Mouse (Mus musculus) cerebellum, adult 8-10 months (tissue): Measurements from ENCODE around the gene 5730480H06Rik.
A peak's percentile ranks its signal among the peaks of the same experiment; 100 is the strongest.

ENCODE experiments used
- DNase-seq: peaks from one replicate; pipeline ENCODE4 v3.0.0; 2022

The 5730480H06Rik gene

DNA sequence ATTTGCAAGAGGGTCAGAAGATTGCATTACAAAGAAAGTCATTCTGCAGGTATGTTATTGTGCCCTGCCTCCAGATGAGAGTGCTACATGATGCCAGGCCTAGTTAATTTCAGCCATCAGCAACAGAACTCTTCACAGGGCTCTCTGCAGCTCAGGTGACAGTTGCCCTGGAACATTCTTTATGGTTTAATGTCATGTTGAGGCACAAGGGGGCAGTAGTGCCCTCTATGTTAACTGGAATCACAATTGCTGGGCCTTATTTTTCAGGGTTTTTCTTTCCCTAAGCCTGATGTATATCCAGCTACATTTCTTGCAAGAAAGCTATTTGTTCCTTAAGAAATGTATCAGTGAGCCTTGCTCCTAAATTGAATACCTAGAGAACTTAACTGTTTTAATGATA, 102.7 kb downstream of the 5730480H06Rik start:
- peak; percentile 42 for DNase-seq

- DNase-seq = no peak
Measured at GRCm38 (mm10) chr5:48448888-48449287, 121.1 kb downstream of the 5730480H06Rik start.

DNA sequence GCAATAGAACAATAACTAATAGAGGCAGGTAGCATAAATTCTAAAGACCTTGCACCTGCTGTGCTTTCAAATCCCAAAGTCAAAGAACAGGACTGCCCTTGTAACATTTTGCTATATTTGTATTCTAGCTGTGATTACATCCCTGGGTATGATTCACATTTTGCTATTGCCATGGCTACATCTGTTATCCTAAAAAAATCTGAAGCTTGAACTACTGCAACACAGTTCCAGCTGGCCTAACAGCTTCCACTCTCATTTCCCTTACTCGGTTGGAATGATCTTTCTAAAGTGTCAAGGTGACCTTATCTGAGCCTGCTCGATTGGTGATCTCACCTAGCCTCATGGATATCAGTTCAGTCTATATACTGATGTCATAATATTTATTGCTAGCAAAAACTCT, 132.5 kb downstream of the 5730480H06Rik start:
- DNase-seq = no peak
